Mouse (Mus musculus) megakaryocyte, adult 5-6 weeks (primary cell): ENCODE measurements around the gene Ctdspl. TPM values are rescaled to one million over a fixed set of nuclear protein-coding genes. Genes with fewer than 3 reads are reported as not detected.

Experiments
- ATAC-seq: 2 replicates; pipeline ENCODE4 v1.8.0; 2016; ENCODE audit warnings: mild to moderate bottlenecking, inconsistent platforms; ENCODE audit not compliant: poor library complexity, severe bottlenecking
- total RNA-seq, 2 experiments: library from RNA; stranded (forward) in 1 of 2; stranded (reverse) in 1 of 2; fragments of 153-499, 151-499 nt in 1 of 2; fragments of 221-1000, 200-1000 nt in 1 of 2; gene quantifications; 2 replicates each; pipeline versions ENCODE4 v1.2.3 to v1.2.4; 2015 to 2017

The Ctdspl gene
- total RNA-seq, 2 experiments from 2014 or later = 9.8 to 17.8 TPM

GRCm38 (mm10) chr9:119053964-119054576 lies 127.8 kb downstream of the Ctdspl start:
- no peak for ATAC-seq

- no peak for ATAC-seq
These were observed 129.1 kb downstream of the Ctdspl start for GRCm38 (mm10) chr9:119055336-119055735.

GRCm38 (mm10) chr9:119058245-119058644 lies 132.0 kb downstream of the Ctdspl start:
- no peak for ATAC-seq

DNA sequence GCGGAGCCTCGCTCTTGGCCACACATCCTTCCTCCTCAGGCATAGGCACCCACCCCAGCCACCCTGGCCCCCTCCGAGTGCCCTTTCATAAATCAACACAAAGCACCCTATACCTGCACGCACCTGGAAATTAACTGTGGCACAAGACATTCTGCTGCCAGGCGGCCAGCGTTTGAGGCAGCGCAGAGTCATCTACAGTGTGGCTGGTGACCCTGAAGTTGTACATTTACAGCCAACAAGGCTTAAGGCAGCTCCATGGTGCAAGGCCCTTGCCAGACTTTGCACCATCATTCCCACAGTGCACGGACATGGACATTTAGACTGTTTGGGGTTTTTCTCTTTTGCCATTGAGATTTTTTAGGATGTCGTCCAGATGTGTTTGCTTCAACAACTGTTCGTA lies 134.4 kb downstream of the Ctdspl start:
- no peak for ATAC-seq

DNA sequence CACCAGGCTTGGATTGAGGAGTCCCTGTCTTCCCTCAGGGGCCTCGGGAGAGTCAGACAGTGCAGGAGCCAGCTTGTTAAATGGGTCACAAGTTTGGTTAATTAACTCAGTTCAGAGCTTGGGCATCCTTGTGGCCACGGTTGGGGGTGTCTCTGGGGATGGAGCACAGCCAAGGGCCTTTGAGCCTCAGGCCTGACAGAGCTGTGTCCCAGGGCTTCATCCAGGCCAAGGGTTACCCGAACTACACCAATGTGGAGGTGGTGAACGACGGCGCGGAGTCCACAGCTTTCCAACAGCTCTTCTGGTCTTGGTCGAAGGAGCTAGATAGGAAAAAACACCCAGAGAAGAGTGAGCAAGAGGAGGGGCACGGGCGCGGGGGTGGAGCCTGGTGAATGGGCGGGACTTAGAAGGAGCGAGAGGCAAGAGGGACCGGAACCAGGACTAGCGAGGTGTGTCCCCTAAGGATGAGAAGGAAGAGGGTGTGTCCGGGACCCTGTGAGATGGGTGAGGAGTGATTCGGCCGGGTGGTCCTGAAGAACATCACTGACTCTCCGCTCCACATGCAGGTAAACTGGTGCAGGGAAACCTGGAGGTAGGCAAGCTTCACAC lies 136.9 kb downstream of the Ctdspl start:
- peak; percentile 61 for ATAC-seq

DNA sequence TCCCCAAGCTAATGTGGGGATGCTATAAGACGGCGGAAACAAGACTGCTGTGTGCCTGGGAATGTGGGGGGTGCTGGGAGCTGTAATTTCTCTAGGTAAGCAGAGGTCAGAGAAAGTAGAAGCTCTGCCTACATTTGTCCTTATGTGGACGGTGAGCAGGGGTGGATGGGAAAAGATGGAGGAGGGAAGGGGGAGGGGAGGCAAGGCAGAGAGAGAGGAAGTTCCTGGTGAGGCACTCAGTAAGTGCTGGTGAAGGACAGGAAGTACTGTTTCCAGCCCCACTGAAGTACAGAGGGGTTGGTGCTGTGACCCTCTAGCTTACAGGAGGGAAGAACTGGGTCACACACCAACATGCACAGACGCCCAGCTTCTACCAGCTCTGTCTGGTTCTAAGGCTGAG lies 138.0 kb downstream of the Ctdspl start:
- ATAC-seq = peak; percentile 70

DNA sequence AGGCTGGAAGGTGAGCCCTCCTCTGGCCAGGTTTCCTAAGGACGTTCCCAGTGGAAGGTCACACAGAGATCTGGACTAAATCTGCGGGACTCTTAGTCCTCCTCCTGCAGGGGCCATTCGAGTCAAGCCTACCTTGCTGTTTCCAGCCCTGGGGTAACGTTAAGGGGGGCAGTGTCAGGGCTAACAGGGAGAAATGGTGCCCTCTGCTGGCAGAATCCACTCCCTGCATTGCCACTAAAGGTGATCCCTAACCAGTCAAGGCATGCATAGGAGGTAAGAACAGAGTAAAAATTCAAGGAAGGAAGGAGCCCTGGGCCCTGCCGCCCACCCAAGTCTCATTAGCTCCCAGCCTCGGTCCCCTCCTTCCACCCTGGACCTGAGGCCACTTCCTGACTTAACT lies 141.3 kb downstream of the Ctdspl start:
- peak; percentile 58 for ATAC-seq

GRCm38 (mm10) chr9:119068266-119068665 lies 142.0 kb downstream of the Ctdspl start:
- no peak for ATAC-seq

GRCm38 (mm10) chr9:119070173-119070825 lies 144.0 kb downstream of the Ctdspl start:
- ATAC-seq = no peak

- ATAC-seq = no peak
These were observed 145.5 kb downstream of the Ctdspl start for GRCm38 (mm10) chr9:119071786-119072185.

- ATAC-seq = no peak
These were observed 147.1 kb downstream of the Ctdspl start for GRCm38 (mm10) chr9:119073184-119073895.

GRCm38 (mm10) chr9:119075685-119076084 lies 149.4 kb downstream of the Ctdspl start:
- ATAC-seq = peak; percentile 25; the same call in 1 of the 2 replicates

GRCm38 (mm10) chr9:119080040-119080675 lies 153.9 kb downstream of the Ctdspl start:
- no peak for ATAC-seq

DNA sequence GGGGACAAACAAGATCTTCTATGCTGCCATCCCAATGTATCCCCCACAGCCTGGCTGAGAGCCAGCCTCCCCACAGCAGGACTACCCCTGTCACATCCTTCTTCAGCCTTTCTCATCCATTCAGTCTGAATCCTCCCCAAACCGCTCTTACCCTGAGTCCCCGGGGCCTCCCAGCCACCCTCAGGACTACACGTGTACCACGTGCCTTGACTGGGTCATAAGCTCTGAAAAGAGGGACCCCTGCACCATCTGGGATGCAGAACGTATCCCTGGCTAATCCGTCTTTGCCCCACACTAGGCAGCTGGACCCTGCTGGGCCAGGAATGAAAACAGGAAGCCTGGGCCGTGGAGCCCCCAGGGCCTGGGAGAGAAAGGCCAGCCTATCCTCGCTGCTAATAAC lies 155.8 kb downstream of the Ctdspl start:
- ATAC-seq = no peak

DNA sequence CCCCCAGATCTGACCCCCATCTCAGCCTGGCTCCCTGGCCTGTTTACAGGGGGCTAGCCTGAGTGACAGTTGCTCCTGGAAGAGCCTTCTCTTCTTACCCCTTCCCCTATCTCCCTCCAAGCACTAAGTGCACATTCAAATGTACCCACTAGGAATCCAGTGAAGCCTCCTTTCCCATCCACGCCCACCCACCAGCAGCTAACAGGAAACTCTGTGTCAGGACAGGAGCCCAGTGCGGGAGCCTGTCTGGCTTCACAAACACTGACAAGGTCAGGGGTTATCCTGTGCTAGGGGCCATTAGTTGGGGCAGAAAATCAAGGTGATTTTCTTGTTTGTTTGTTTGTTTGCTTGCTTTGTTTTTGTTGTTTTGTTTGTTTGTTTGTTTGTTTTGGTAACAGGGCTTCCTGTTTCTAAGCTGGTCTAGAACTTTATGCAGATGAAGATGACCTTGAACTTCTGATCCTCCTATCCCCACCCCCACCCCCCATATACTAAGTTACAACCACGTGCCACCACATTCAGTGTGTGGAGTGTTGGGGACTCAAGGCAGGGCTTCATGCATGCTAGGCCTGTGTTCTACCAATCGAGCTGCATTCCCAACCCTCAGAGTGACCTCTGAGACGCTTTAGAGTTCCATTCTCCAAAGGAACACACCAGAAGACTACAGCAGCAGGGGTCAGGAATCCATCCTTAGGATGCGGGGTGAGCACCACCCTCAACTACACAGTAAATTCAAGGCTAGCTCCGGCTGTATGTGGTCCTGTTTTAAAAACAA lies 156.6 kb downstream of the Ctdspl start:
- ATAC-seq = no peak

GRCm38 (mm10) chr9:119083966-119084365 lies 157.7 kb downstream of the Ctdspl start:
- no peak for ATAC-seq

DNA sequence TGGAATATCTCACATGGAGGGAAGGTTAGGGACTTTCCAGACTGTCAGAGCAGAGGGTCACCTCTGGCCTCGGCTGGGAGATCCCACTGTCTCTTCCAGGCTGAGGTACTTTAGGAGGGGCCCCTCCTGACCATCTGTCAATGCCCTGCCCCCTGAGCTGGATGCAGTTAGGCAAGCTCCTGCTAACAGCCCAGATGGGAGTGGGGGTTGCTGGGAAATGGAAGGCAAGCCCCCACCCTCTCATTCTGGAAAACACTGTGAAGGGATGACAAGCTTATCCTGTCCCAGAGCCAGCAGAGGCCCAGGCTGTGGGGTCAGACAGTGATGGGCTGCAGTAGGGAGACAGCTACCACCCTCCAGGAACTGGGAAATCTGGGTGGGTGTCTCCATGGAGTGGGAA lies 160.2 kb downstream of the Ctdspl start:
- ATAC-seq = no peak

GRCm38 (mm10) chr9:119087309-119087708 lies 161.1 kb downstream of the Ctdspl start:
- ATAC-seq = no peak

DNA sequence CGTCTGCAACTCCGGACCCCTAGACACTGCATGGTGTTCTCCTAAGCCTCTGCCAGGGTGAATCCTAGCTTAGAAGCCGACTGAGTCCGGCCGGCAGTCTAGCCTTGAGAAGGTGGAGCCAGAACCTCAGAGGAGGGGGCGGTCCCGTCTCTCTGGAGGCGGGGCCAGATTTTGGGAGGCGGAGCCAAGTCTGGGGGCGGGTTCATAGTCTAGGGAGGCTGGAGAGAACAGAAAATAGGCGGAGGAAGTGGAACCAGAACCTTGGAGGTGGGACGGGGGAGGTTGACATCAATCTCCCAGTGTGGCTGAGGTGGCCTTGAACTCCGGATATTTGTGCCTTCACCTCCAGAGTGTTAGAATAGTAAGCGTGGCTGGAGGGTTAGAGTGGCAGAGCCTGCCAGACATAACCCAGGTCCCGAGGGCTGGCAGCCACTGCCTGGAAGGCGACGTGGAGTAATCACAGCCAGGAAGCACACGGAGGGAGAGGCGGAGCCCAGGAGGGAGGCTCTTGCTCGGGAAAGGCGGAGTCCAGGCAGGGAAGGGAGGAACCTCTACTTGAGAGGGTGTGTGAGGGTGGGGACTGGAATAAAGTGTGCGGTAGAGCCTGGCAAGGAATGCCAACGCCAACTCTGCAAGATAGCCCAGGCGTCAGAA lies 162.0 kb downstream of the Ctdspl start:
- peak; percentile 86 for ATAC-seq

GRCm38 (mm10) chr9:119089437-119089836 lies 163.2 kb downstream of the Ctdspl start:
- no peak for ATAC-seq
